Mouse (Mus musculus): ENCODE data around the gene Ankrd33. TPM values are rescaled to one million over a fixed set of nuclear protein-coding genes. Genes with fewer than 3 reads are reported as not detected.

Gene Ankrd33
- polyA plus RNA-seq, 1 experiment from 2014 or later, result not detected

Other genes starting within 250 kb of the Ankrd33 start
- 11.9 and 13.3 TPM in 2 replicates for gene Scn8a, start 245.9 kb upstream of the Ankrd33 start, polyA plus RNA-seq (2015; fragmentation: Nextera tagmentation; extraction: Ambion mirVana)
- not detected in 2 replicates for gene Gm47841, start 68.4 kb upstream of the Ankrd33 start, polyA plus RNA-seq (2015; fragmentation: Nextera tagmentation; extraction: Ambion mirVana)
- gene Fignl2, start 37.2 kb upstream of the Ankrd33 start, polyA plus RNA-seq (2015; fragmentation: Nextera tagmentation; extraction: Ambion mirVana), result 0.22 and 0.44 TPM in 2 replicates
- 17.2 and 18.4 TPM in 2 replicates for gene Acvrl1, start 12.8 kb downstream of the Ankrd33 start, polyA plus RNA-seq (2015; fragmentation: Nextera tagmentation; extraction: Ambion mirVana)
- gene Acvr1b, start 58.3 kb downstream of the Ankrd33 start, polyA plus RNA-seq (2015; fragmentation: Nextera tagmentation; extraction: Ambion mirVana), result 6.2 and 6.4 TPM in 2 replicates
- gene Grasp, start 108.4 kb downstream of the Ankrd33 start, polyA plus RNA-seq (2015; fragmentation: Nextera tagmentation; extraction: Ambion mirVana), result 4.7 TPM in 2 replicates
- gene Nr4a1, start 138.5 kb downstream of the Ankrd33 start, polyA plus RNA-seq (2015; fragmentation: Nextera tagmentation; extraction: Ambion mirVana), result 9.8 and 10.0 TPM in 2 replicates
- gene Atg101, start 168.5 kb downstream of the Ankrd33 start, polyA plus RNA-seq (2015; fragmentation: Nextera tagmentation; extraction: Ambion mirVana), result 75.0 and 80.1 TPM in 2 replicates
- gene 6030408B16Rik, start 177.5 kb downstream of the Ankrd33 start, polyA plus RNA-seq (2015; fragmentation: Nextera tagmentation; extraction: Ambion mirVana), result 18.1 and 19.9 TPM in 2 replicates